Mouse (Mus musculus) urinary bladder, adult 18-20 months (tissue): ENCODE data around the gene Cacna1b.
A peak's percentile ranks its signal among the peaks of the same experiment; 100 is the strongest.

Source experiments
- DNase-seq, 2 experiments: peaks; one replicate each; pipeline ENCODE4 v3.0.0; 2022; ENCODE audit warnings: low spot score in 2 of 2, mixed read lengths in 2 of 2

Gene Cacna1b

GRCm38 (mm10) chr2:24763115-24763557, at the start of gene Cacna1b:
Gene Cacna1b (minus strand): TSS chr2:24763152.
- peak in 1 of 2 experiments; percentile 18 for DNase-seq

- DNase-seq = no peak
These were observed 46.8 kb upstream of the Cacna1b start for GRCm38 (mm10) chr2:24809746-24810145.

GRCm38 (mm10) chr2:24807691-24808090, 44.7 kb upstream of the Cacna1b start:
- DNase-seq = no peak

GRCm38 (mm10) chr2:24807036-24807435, 44.1 kb upstream of the Cacna1b start:
- DNase-seq = no peak

GRCm38 (mm10) chr2:24806143-24806542, 43.2 kb upstream of the Cacna1b start:
- DNase-seq = no peak

- DNase-seq = no peak
These were observed 42.7 kb upstream of the Cacna1b start for GRCm38 (mm10) chr2:24805621-24806020.

- no peak for DNase-seq
These were observed 34.0 kb upstream of the Cacna1b start for GRCm38 (mm10) chr2:24796833-24797457.

- no peak for DNase-seq
These were observed 24.3 kb upstream of the Cacna1b start for GRCm38 (mm10) chr2:24787250-24787649.

GRCm38 (mm10) chr2:24781253-24781652, 18.3 kb upstream of the Cacna1b start:
- DNase-seq = no peak

GRCm38 (mm10) chr2:24776831-24777230, 13.9 kb upstream of the Cacna1b start:
- no peak for DNase-seq

GRCm38 (mm10) chr2:24775951-24776587, 13.1 kb upstream of the Cacna1b start:
- no peak for DNase-seq

- no peak for DNase-seq
These were observed 11.9 kb upstream of the Cacna1b start for GRCm38 (mm10) chr2:24774832-24775231.

- DNase-seq = no peak
These were observed 7.9 kb upstream of the Cacna1b start for GRCm38 (mm10) chr2:24770861-24771260.

GRCm38 (mm10) chr2:24762446-24762960, 449 bp downstream of the Cacna1b start:
- no peak for DNase-seq

GRCm38 (mm10) chr2:24761923-24762445, 968 bp downstream of the Cacna1b start:
- peak; percentile 15 to 44 for DNase-seq

GRCm38 (mm10) chr2:24755276-24755675, 7.7 kb downstream of the Cacna1b start:
- DNase-seq = peak in 1 of 2 experiments; percentile 25

- DNase-seq = no peak
These were observed 10.4 kb downstream of the Cacna1b start for GRCm38 (mm10) chr2:24752599-24752998.

GRCm38 (mm10) chr2:24750051-24750450, 12.9 kb downstream of the Cacna1b start:
- DNase-seq = no peak

GRCm38 (mm10) chr2:24747878-24748277, 15.1 kb downstream of the Cacna1b start:
- DNase-seq = no peak

GRCm38 (mm10) chr2:24739701-24740100, 23.3 kb downstream of the Cacna1b start:
- DNase-seq = no peak

- no peak for DNase-seq
These were observed 29.8 kb downstream of the Cacna1b start for GRCm38 (mm10) chr2:24733157-24733556.

- no peak for DNase-seq
These were observed 37.1 kb downstream of the Cacna1b start for GRCm38 (mm10) chr2:24725865-24726264.
